Mouse (Mus musculus): ENCODE measurements around the gene Atn1. TPM values are rescaled to one million over a fixed set of nuclear protein-coding genes. Genes with fewer than 3 reads are reported as not detected.

Gene Atn1
- polyA plus RNA-seq, 1 experiment: 63.3 TPM

- Histone ChIP-seq H3K4me3 (ENCODE audit: insufficient read depth, low read length) (no peak overlapping the region), H3K4me1 (ENCODE audit: control insufficient read depth, insufficient read depth, low read length) (no peaks in the 10 kb centered on the region), H3K27ac (ENCODE audit: insufficient read depth, low read length) (no peak overlapping the region)
- no peak for TF ChIP-seq CTCF (IDR thresholded peaks at IDR 0.05; ENCODE audit: extremely low read depth, insufficient read depth, low read length)
- TF ChIP-seq POLR2A (IDR thresholded peaks at IDR 0.05; ENCODE audit: extremely low read depth, insufficient read depth, low read length): no peak
Observed at GRCm38 (mm10) chr6:124789519-124789918, 33.2 kb upstream of the Atn1 start.

- Histone ChIP-seq H3K27ac (ENCODE audit: insufficient read depth, low read length) (no peak overlapping the region), H3K4me1 (ENCODE audit: control insufficient read depth, insufficient read depth, low read length) (no peaks in the 10 kb centered on the region), H3K4me3 (ENCODE audit: insufficient read depth, low read length) (no peak overlapping the region)
- TF ChIP-seq CTCF (IDR thresholded peaks at IDR 0.05; ENCODE audit: extremely low read depth, insufficient read depth, low read length) (no peak), POLR2A (IDR thresholded peaks at IDR 0.05; ENCODE audit: extremely low read depth, insufficient read depth, low read length) (no peak)
Observed at GRCm38 (mm10) chr6:124787722-124788121, 31.4 kb upstream of the Atn1 start.

GRCm38 (mm10) chr6:124786756-124787420 is 30.6 kb upstream of the Atn1 start:
- TF ChIP-seq POLR2A (IDR thresholded peaks at IDR 0.05; ENCODE audit: extremely low read depth, insufficient read depth, low read length): no peak
- Histone ChIP-seq H3K4me3 (ENCODE audit: insufficient read depth, low read length) (no peak overlapping the region), H3K27ac (ENCODE audit: insufficient read depth, low read length) (no peak overlapping the region), H3K4me1 (ENCODE audit: control insufficient read depth, insufficient read depth, low read length) (no peaks in the 10 kb centered on the region)

- peaks cover 7% of the 10 kb centered on the region for H3K4me1 ChIP-seq (ENCODE audit: control insufficient read depth, insufficient read depth, low read length)
- no peak overlapping the region for H3K27ac ChIP-seq (ENCODE audit: insufficient read depth, low read length)
- no peak for TF ChIP-seq CTCF (IDR thresholded peaks at IDR 0.05; ENCODE audit: extremely low read depth, insufficient read depth, low read length)
- TF ChIP-seq POLR2A (IDR thresholded peaks at IDR 0.05; ENCODE audit: extremely low read depth, insufficient read depth, low read length): no peak
- no peak overlapping the region for H3K4me3 ChIP-seq (ENCODE audit: insufficient read depth, low read length)
Observed at GRCm38 (mm10) chr6:124782436-124782835, 26.1 kb upstream of the Atn1 start.

GRCm38 (mm10) chr6:124780917-124781316 is 24.6 kb upstream of the Atn1 start:
- no peak overlapping the region for H3K4me3 ChIP-seq (ENCODE audit: insufficient read depth, low read length)
- TF ChIP-seq POLR2A (IDR thresholded peaks at IDR 0.05; ENCODE audit: extremely low read depth, insufficient read depth, low read length) (no peak), CTCF (IDR thresholded peaks at IDR 0.05; ENCODE audit: extremely low read depth, insufficient read depth, low read length) (no peak)
- peaks cover 7% of the 10 kb centered on the region for H3K4me1 ChIP-seq (ENCODE audit: control insufficient read depth, insufficient read depth, low read length)
- H3K27ac ChIP-seq (ENCODE audit: insufficient read depth, low read length): no peak overlapping the region

GRCm38 (mm10) chr6:124779984-124780416 is 23.7 kb upstream of the Atn1 start:
- peaks cover 7% of the 10 kb centered on the region for H3K4me1 ChIP-seq (ENCODE audit: control insufficient read depth, insufficient read depth, low read length)
- TF ChIP-seq POLR2A (IDR thresholded peaks at IDR 0.05; ENCODE audit: extremely low read depth, insufficient read depth, low read length) (no peak), CTCF (IDR thresholded peaks at IDR 0.05; ENCODE audit: extremely low read depth, insufficient read depth, low read length) (no peak)
- 0 out of 2 replicates have a peak overlapping the region, but pooled peaks have one; percentile 5 for H3K4me3 ChIP-seq (ENCODE audit: insufficient read depth, low read length)
- no peak overlapping the region for H3K27ac ChIP-seq (ENCODE audit: insufficient read depth, low read length)

- TF ChIP-seq POLR2A (IDR thresholded peaks at IDR 0.05; ENCODE audit: extremely low read depth, insufficient read depth, low read length) (no peak), CTCF (IDR thresholded peaks at IDR 0.05; ENCODE audit: extremely low read depth, insufficient read depth, low read length) (no peak)
- Histone ChIP-seq H3K4me3 (ENCODE audit: insufficient read depth, low read length) (0 out of 2 replicates have a peak within 1 kb of the TSS, but pooled peaks have one; percentile 5), H3K27ac (ENCODE audit: insufficient read depth, low read length) (no peak within 1 kb of the TSS), H3K4me1 (ENCODE audit: control insufficient read depth, insufficient read depth, low read length) (peaks cover 7% of the 10 kb centered on the region)
Observed at GRCm38 (mm10) chr6:124779222-124779983, 23.1 kb upstream of the Atn1 start, which contains the start of gene Lrrc23. TSS of gene Lrrc23 (minus strand) at chr6:124779727.

- TF ChIP-seq POLR2A (IDR thresholded peaks at IDR 0.05; ENCODE audit: extremely low read depth, insufficient read depth, low read length): no peak
- no peak for TF ChIP-seq CTCF (IDR thresholded peaks at IDR 0.05; ENCODE audit: extremely low read depth, insufficient read depth, low read length)
- Histone ChIP-seq H3K4me3 (ENCODE audit: insufficient read depth, low read length) (no peak overlapping the region), H3K27ac (ENCODE audit: insufficient read depth, low read length) (no peak overlapping the region), H3K4me1 (ENCODE audit: control insufficient read depth, insufficient read depth, low read length) (no peaks in the 10 kb centered on the region)
Observed at GRCm38 (mm10) chr6:124770511-124770910, 14.2 kb upstream of the Atn1 start.

- peak overlapping the region; percentile 96 for H3K4me3 ChIP-seq (ENCODE audit: insufficient read depth, low read length)
- TF ChIP-seq CTCF (IDR thresholded peaks at IDR 0.05; ENCODE audit: extremely low read depth, insufficient read depth, low read length): no peak
- no peak for TF ChIP-seq POLR2A (IDR thresholded peaks at IDR 0.05; ENCODE audit: extremely low read depth, insufficient read depth, low read length)
- no peaks in the 10 kb centered on the region for H3K4me1 ChIP-seq (ENCODE audit: control insufficient read depth, insufficient read depth, low read length)
- peak overlapping the region; percentile 61 for H3K27ac ChIP-seq (ENCODE audit: insufficient read depth, low read length)
Observed at GRCm38 (mm10) chr6:124770013-124770412, 13.7 kb upstream of the Atn1 start.
